Mouse (Mus musculus): ENCODE measurements around the gene Sorbs2. TPM values are rescaled to one million over a fixed set of nuclear protein-coding genes. Genes with fewer than 3 reads are reported as not detected.

The Sorbs2 gene
- total RNA-seq, 2 experiments from 2014 or later, result 166 to 172 TPM

- no peak for DNase-seq (ENCODE audit: low spot score in 2 of 2)
These were observed 236.2 kb downstream of the Sorbs2 start for GRCm38 (mm10) chr8:45743739-45744138.

DNA sequence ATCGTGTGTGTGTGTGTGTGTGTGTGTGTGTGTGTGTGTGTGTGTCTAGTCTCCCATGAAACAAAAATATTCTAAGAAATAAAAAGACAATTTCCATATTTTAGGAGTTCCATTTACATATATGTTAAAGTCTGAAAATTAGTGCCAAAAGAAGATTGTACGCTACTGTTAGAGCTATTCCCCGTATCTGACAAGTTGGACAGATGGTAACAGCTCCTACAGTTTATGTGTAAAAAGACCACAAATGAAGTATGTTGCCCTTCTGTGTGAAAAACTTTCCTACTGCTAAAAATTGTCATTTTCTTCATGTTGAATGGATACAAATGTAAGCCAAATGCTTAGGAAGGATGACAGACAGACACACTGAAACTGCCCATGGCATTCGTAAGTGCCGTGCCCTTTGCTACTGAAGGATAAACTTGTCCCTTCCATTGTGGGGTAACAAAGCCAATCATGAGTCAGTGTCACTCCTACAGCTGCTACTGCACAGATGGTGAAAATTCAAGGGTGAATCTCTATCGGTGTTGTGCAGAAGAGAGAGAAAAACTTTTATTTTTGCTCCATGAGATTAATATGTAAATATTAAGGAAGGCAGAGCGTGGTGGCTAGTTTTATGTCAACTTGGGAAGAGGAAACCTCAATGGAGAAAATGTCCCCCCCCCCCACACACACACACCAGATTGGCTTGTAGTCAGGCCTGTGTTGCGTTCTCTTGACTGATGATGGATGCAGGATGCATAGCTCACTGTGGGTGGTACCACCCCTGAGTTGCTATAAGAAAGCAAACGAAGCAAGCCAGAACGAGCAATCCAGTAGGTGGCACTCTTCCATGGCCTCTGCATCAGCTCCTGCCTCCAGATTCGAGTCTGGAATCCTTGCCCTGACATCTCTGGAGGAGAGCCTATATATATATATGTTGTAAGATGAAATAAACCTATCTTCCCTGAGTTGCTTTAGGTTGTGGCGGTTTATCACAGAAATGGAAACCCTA is 244.2 kb downstream of the Sorbs2 start:
- DNase-seq (ENCODE audit: low spot score in 2 of 2), result peak in 1 of 2 experiments; percentile 53

GRCm38 (mm10) chr8:45755482-45755881 is 247.9 kb downstream of the Sorbs2 start:
- no peak for DNase-seq (ENCODE audit: low spot score in 2 of 2)

GRCm38 (mm10) chr8:45755972-45756371 is 248.4 kb downstream of the Sorbs2 start:
- no peak for DNase-seq (ENCODE audit: low spot score in 2 of 2)

GRCm38 (mm10) chr8:45760622-45761021 is 253.0 kb downstream of the Sorbs2 start:
- DNase-seq (ENCODE audit: low spot score in 2 of 2), result no peak

DNA sequence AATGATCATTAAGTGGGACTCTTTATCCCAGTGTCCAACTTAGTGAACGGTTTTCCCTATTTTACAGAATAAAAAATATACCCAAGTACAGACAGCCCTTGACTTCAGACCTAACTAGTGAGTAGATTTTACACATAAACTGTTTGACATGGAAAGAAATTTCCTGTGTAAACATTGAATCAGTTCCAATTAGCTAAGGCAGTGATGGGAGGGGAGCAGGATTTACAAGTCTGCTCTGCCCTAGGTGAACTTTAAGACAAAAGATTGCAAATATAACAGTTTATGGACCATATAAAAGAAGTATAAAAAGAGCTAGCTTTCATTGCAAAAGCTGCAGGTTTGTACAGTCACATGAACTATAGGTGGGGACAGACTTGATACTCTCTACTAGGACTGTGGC is 253.5 kb downstream of the Sorbs2 start:
- no peak for DNase-seq (ENCODE audit: low spot score in 2 of 2)

- no peak for DNase-seq (ENCODE audit: low spot score in 2 of 2)
These were observed 255.5 kb downstream of the Sorbs2 start for GRCm38 (mm10) chr8:45762982-45763689.

DNA sequence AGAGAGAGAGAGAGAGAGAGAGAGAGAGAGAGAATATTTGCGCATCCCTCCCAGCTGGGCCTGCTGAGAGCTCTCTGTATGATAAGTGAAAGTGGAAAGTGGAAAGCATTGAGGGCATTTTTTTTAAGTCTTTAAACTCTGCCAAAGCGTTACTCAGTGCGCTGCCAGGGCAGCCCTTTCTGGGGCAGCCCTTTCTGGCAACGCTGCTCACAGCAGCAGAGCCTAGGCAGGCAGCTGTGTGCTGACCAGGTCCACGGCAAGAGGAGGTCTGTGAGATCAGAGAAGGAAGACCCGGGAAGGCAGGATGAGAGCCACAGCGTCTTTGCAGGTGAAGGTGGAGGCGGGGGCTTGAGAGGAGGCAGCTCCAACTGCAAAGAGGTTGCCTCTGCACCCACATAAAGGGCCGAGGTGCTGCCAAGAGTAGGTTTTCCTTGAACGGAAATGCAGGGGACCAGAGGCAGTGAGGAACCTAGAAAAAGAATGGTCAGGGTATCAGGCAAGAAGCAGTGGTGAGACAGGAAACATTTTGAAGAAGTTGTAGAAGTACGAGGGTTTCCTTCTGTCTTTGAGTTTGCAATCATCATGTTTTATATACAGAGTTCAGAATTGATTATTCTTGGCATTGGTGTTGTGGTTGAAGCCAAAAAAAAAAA is 256.2 kb downstream of the Sorbs2 start:
- no peak for DNase-seq (ENCODE audit: low spot score in 2 of 2)

DNA sequence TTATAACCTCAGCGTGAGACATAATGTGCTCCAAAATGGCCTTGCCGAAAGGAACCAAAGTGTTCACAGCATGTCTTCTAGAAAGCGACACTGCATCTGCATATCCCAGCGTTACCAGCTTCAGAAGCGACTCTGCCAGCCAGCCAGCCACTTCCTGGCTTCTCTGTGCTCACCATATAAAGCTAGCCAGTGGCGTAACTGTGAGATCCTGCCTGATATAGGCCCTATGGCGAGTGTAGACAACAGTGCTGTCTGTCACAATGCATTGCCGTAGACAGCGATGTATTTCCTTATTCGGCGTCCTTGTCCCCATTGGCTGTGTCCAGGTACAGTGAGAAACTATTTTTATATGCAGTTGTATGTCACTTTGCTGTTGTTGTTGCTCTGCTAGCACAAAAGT is 258.6 kb downstream of the Sorbs2 start:
- no peak for DNase-seq (ENCODE audit: low spot score in 2 of 2)

DNA sequence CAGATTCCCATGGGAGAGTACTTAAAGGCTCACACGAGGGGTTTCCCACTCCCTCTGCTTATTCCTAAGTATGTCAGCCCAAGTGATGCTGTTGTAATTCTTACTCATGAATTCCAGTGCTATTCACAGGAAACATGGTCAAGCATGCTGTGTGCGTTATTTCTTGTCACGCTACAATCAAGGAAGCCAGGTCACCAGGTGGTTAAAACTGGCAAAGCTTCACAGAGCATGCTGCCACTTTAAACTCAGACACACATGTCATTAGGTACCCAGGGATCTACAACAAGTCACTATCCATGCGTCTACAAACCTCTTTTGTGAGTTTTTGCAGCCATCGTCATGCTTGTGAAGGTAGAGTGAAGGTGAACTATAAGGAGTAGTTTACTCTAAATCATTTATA is 267.3 kb downstream of the Sorbs2 start:
- DNase-seq (ENCODE audit: low spot score in 2 of 2), result no peak

DNA sequence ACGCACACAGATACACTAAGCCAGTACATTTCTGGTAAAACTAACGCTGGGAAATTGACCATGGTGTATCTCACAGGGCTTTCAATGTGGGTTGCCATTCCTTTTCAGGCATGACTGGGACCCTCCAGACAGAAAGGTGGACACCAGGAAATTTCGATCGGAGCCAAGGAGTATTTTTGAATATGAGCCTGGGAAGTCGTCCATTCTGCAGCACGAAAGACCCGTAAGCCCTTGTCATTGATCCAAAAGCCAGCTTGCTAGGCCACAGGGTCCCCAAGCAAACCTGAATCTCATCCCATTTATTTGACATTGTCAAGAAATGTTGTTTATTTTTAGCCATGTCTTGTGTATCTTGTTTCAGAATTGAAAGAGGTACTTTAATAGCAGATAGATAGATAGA is 267.9 kb downstream of the Sorbs2 start:
- no peak for DNase-seq (ENCODE audit: low spot score in 2 of 2)

- DNase-seq (ENCODE audit: low spot score in 2 of 2), result no peak
These were observed 268.8 kb downstream of the Sorbs2 start for GRCm38 (mm10) chr8:45776366-45776765.

DNA sequence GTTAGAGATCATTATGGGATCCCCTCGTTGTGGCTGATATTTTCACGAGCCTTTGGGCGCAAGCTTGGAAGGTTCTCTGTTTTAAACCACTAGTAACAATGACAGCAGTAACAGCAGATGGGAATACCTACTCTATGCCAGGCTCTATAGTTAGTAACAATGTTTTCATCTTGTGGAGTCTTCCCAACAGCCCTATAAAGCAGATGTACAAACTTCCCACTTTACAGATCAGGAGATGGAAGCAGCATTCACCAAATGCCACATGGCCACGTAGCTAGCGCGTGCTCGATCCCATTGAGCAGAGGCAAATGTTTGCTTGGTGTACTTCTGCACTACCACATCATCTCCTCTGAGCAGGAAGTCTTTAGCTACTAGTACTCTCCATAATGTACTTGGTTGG is 269.4 kb downstream of the Sorbs2 start:
- peak; percentile 38 to 80 for DNase-seq (ENCODE audit: low spot score in 2 of 2)

DNA sequence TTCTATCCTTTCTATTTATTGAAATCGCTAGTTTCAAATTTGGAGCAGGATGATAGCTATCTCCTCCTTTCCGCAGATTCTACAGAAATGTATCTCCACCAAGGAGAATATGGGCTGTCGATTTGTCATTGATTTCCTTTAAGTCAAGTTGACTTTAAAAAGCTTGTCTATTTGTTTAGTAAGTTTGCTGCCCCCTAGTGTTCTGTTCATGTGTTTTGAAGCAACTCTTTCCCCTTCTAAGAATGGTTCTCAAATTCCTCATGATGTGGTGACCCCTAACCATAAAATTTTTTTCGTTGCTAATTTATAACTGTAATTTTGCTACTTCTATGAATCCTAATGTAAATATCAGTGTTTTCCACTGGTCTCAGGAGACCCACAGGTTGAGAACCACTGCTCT is 273.0 kb downstream of the Sorbs2 start:
- peak in 1 of 2 experiments; percentile 69 for DNase-seq (ENCODE audit: low spot score in 2 of 2)

DNA sequence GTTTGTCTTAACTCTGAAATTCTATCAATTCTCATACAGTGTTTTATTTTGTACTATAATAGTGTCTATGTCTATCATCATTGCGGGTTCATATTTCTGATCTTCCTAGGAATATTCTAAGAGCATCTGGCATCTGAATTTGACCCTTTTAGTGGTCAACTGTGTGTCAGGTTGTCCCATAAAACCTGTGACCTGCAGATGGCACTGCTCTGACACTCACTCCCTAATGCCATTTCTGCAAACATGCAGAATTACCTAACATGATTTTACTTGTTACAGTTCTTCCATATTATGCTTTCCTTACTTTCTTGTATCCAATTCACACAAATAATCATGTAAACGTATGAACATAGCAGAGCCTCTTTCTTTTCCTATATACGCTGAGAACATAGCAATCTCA is 281.0 kb downstream of the Sorbs2 start:
- DNase-seq (ENCODE audit: low spot score in 2 of 2), result no peak

- no peak for DNase-seq (ENCODE audit: low spot score in 2 of 2)
These were observed 287.3 kb downstream of the Sorbs2 start for GRCm38 (mm10) chr8:45794847-45795246.

- DNase-seq (ENCODE audit: low spot score in 2 of 2), result peak; percentile 72 to 91
These were observed 288.7 kb downstream of the Sorbs2 start for GRCm38 (mm10) chr8:45796331-45796740.

GRCm38 (mm10) chr8:45799517-45799916 is 291.9 kb downstream of the Sorbs2 start:
- no peak for DNase-seq (ENCODE audit: low spot score in 2 of 2)

DNA sequence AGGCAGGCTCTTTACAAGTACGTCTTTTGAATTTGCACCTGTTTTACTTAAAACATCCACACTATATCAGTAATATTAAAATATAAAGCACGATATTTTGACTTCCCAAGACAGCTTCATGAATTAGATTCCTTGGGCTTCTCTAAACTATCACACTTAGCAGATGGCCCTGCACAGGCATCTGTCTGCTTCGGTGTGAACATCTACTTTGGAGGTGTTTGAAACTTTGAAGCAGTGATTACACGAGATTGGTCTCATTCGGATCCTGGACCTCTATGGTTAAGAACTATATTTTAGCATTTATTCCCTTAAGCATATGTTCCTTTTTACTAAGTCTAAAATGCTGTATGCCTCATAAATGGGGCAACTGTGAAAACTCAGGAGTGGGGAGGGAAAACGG is 301.0 kb downstream of the Sorbs2 start:
- DNase-seq (ENCODE audit: low spot score in 2 of 2), result no peak

DNA sequence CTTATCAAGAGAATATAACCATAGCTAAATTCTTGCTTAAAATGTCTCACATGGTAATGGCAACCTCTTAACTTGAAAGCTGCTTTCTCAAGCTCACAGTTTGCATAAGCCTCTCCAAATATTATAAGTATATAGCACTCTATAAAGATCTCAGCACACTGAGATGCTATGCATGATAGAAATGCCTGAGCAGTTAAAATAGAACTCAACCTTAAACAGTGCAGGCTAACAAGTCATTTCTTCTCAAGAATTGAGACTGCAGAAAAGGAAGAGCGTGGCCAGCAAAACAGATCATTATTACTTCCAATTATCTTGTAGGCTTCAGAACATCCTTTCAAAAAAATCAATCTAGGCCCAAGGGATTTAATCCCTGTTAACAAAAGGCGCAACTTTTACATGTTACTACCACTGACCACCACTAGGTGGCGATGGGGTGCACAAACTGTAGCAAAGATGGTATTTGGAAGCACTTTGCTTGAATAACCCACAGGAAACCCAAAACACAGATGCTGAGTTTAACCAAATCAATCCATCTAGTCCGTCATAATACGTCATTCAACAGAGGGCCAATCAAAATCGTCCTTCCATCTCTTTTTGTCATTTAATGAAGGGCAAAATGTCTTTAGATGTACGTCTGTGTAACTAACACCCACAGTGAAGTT is 309.3 kb downstream of the Sorbs2 start:
- peak; percentile 23 to 78 for DNase-seq (ENCODE audit: low spot score in 2 of 2)

DNA sequence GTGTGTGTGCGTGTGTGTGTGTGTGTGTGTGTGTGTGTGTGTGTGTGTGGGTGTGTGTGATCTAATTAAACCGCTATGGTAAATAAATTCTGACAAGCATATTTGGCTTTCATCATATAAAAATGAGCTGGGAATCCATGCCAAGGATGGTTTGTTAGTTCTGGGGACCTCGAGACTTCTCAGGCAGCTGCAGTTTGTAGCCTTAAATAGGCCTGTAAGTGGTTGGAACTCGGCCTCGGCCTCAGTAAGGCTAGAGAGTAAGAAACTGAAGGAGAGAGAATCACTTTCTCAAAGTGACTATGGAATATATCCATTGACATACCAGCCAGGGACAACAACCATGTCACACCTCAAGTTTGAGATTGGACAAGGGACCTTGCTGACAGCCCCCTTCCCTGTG is 314.1 kb downstream of the Sorbs2 start:
- no peak for DNase-seq (ENCODE audit: low spot score in 2 of 2)

Data from layer of hippocampus, adult 18-20 months (tissue).